Mouse (Mus musculus) intestine, embryonic 14.5 days (tissue): ENCODE measurements around the gene Sept3. TPM values are rescaled to one million over a fixed set of nuclear protein-coding genes. Genes with fewer than 3 reads are reported as not detected.
A peak's percentile ranks its signal among the peaks of the same experiment; 100 is the strongest.

Experiments used
- ATAC-seq: fragments of 200-750 bp; cut with Nextera tagmentation; replicated peaks from 2 replicates; pipeline ENCODE4 v1.8.0; 2017; ENCODE audit warnings: low read depth, moderate number of reproducible peaks, moderate TSS enrichment, moderate library complexity; ENCODE audit not compliant: low FRiP score, low TSS enrichment
- DNase-seq: peaks from one replicate; pipeline ENCODE4 v3.0.0-alpha.2; 2018; ENCODE audit warnings: low spot score
- H3K27ac ChIP-seq: fragments of 300-500 bp; sonication (generic); 2 replicates; pipeline ENCODE4 v1.5.1; 2014; ENCODE audit warnings: low read depth, mild to moderate bottlenecking, control low read depth
- H3K27me3 ChIP-seq: fragments of 300-500 bp; sonication (generic); replicated peaks from 2 replicates; pipeline ENCODE4 v1.6.1; 2014; ENCODE audit warnings: low read length, control low read depth; ENCODE audit not compliant: control insufficient read depth, insufficient read depth
- H3K36me3 ChIP-seq: fragments of 300-500 bp; sonication (generic); 2 replicates; pipeline ENCODE4 v1.6.1; 2014; ENCODE audit warnings: low read length, control low read depth; ENCODE audit not compliant: control insufficient read depth, insufficient read depth
- H3K4me1 ChIP-seq: fragments of 300-500 bp; sonication (generic); replicated peaks from 2 replicates; pipeline ENCODE4 v1.6.1; 2014; ENCODE audit warnings: low read length, control low read depth, mixed read lengths; ENCODE audit not compliant: control insufficient read depth, insufficient read depth
- H3K4me2 ChIP-seq: fragments of 300-500 bp; sonication (generic); 2 replicates; pipeline ENCODE4 v1.6.1; 2014; ENCODE audit warnings: low read length
- H3K4me3 ChIP-seq: fragments of 300-500 bp; sonication (generic); 2 replicates; pipeline ENCODE4 v1.5.1; 2014; ENCODE audit warnings: low read depth, low read length, control low read depth, mixed read lengths
- H3K9ac ChIP-seq: fragments of 300-500 bp; sonication (generic); 2 replicates; pipeline ENCODE4 v1.6.1; 2014; ENCODE audit warnings: mild to moderate bottlenecking, low read length
- H3K9me3 ChIP-seq: fragments of 300-500 bp; sonication (generic); 2 replicates; pipeline ENCODE4 v1.6.1; 2016; ENCODE audit warnings: low read length, control low read depth; ENCODE audit not compliant: control insufficient read depth
- WGBS: fragments of 180-500 bp; shearing (Covaris S2); extraction: QIAGEN DNeasy Blood & Tissue Kit; methylation state at CpG from one replicate; pipeline ENCODE4 v1.1.7; 2014; 5-methylcytosine and 5-hydroxymethylcytosine counted together
- polyA plus RNA-seq: library from polyadenylated mRNA; unstranded; fragments of >200 nt; fragmentation: Nextera tagmentation; extraction: Ambion mirVana; gene quantifications from 2 replicates; pipeline ENCODE4 v1.2.1, GENCODE M21; 2014

The Sept3 gene
- polyA plus RNA-seq, 1 experiment from 2014 or later = 18.3 TPM

DNA sequence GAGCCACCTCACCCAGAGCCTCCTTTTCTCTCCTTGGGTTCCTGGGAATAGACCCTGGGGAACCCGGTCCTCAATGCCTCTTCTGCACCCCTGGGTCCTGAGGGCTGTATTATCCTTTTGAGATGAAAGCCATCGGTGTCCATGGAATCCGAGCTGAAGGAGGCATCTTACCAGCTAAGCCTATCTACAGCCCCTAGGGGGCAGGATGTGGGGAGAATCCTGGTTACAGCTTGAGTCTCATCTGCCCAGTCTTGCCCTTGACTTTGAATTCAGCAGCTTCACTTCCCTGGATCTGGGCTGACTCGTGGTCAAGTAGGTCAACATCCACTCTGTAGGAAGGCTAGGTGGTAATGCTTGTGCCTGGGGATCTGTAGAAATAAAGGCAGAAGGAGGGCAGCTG, 19.4 kb upstream of the Sept3 start:
- Histone ChIP-seq H3K27me3 (no peaks in the 10 kb centered on the region), H3K4me1 (no peaks in the 10 kb centered on the region; the same call in 1 of the 2 replicates), H3K9ac (no peak overlapping the region), H3K4me2 (no peak overlapping the region), H3K36me3 (no peaks in the 10 kb centered on the region), H3K27ac (no peak overlapping the region), H3K9me3 (no peaks in the 10 kb centered on the region), H3K4me3 (no peak overlapping the region)
- DNase-seq (no peak), ATAC-seq (no peak)
- WGBS = 52% methylated on average over 4 of the region's 4 CpGs

DNA sequence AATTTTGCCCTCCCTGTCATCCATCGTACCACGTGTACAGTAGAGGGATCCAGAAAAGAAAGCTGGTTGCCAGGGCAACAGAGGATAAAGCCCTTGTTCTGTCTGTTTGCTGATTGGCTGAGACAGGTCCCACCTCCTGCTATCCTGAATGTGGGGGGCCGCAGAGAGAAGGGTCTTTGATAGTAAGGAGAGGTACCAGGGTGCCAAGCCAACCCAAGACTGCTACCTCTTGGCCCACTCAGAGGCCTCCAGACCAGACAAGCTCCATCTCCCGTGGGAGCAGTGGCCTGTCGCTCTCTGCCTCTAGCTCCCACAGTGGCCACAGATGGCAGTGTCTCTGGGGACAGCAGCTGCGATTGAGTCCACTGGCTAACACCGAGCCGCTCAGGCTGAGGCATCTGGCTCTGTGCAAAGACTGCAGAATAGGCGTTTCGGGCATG, 18.7 kb upstream of the Sept3 start:
- Histone ChIP-seq H3K27me3 (no peaks in the 10 kb centered on the region), H3K9ac (no peak overlapping the region), H3K36me3 (no peaks in the 10 kb centered on the region), H3K4me1 (no peaks in the 10 kb centered on the region; the same call in 1 of the 2 replicates), H3K4me2 (no peak overlapping the region), H3K27ac (no peak overlapping the region), H3K4me3 (no peak overlapping the region), H3K9me3 (no peaks in the 10 kb centered on the region)
- WGBS = 25% methylated on average over 10 of the region's 10 CpGs
- ATAC-seq (no peak), DNase-seq (no peak)

DNA sequence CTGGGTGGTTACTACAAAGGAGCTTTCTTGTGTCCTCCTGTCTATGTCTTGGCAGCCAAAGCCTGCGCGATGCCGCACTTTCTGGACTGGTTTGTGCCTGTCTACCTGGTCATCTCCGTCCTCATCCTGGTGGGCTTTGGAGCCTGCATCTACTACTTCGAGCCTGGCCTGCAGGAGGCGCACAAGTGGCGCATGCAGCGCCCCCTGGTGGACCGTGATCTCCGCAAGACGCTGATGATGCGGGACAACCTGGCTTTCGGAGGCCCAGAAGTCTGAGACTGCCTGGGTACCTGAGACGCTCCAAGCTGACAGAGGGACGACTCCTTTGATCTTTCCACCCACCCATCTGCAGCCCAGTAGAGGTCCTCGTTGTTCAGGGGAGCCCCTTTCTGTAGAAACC, 15.2 kb upstream of the Sept3 start:
- WGBS = 16% methylated on average over 16 of the region's 16 CpGs
- H3K27me3 ChIP-seq = no peaks in the 10 kb centered on the region
- no peak overlapping the region for H3K27ac ChIP-seq
- no peaks in the 10 kb centered on the region; the same call in 1 of the 2 replicates for H3K4me1 ChIP-seq
- H3K4me2 ChIP-seq = no peak overlapping the region
- H3K4me3 ChIP-seq = no peak overlapping the region
- no peak for ATAC-seq
- DNase-seq = peak; percentile 80
- H3K9me3 ChIP-seq = no peaks in the 10 kb centered on the region
- H3K9ac ChIP-seq = no peak overlapping the region
- H3K36me3 ChIP-seq = no peaks in the 10 kb centered on the region

DNA sequence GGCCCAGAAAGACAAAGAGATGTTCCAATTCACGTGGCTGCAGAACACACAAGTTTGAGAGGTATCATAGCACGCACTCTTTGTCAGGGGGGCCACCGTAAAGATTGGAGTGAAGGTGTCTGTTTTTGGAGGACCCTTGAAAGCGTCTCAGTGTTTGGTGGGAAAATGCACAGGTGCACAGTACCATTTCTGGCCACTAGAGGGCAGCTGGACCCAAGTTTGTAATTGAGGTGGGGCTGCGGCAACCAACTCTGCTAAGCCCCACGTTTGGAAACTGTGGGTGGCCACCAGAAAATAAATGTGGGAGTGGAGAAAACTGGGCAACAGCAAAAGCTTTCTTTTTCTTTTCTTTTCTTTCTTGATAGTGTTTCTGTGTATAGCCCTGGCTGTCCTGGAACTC, 8.3 kb upstream of the Sept3 start:
- ATAC-seq (no peak), DNase-seq (peak; percentile 93)
- Histone ChIP-seq H3K36me3 (no peaks in the 10 kb centered on the region), H3K4me2 (no peak overlapping the region), H3K4me1 (no peaks in the 10 kb centered on the region), H3K27ac (no peak overlapping the region), H3K9me3 (no peaks in the 10 kb centered on the region), H3K9ac (no peak overlapping the region), H3K4me3 (no peak overlapping the region), H3K27me3 (no peaks in the 10 kb centered on the region)
- 13% methylated on average over 6 of the region's 6 CpGs for WGBS

DNA sequence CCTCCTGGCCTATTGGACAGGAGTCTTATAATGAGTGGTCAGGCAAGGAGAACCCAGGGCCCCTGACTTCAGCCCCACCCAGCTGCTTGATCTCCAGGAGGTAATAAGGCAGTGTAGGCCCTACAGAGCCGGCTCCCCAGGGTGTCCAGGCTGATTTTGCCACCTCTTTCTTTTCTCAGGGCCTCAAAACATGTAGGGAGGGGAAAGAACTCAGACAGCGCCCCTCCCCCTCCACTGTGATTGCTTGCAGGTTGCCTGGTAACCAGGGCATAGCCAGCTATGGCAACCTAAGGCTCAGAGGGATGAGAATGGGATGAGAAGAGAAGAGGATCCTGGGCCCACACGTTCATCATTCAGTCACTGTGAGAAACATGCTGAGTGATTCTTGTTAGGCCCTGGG, 6.5 kb upstream of the Sept3 start:
- Histone ChIP-seq H3K36me3 (no peaks in the 10 kb centered on the region), H3K27me3 (0 out of 2 replicates have a peak, but pooled peaks cover 3% of the 10 kb centered on the region), H3K27ac (no peak overlapping the region), H3K9me3 (no peaks in the 10 kb centered on the region), H3K4me2 (no peak overlapping the region), H3K9ac (no peak overlapping the region), H3K4me1 (no peaks in the 10 kb centered on the region), H3K4me3 (no peak overlapping the region)
- ATAC-seq = no peak
- WGBS = 28% methylated on average over 3 of the region's 3 CpGs
- DNase-seq = no peak

DNA sequence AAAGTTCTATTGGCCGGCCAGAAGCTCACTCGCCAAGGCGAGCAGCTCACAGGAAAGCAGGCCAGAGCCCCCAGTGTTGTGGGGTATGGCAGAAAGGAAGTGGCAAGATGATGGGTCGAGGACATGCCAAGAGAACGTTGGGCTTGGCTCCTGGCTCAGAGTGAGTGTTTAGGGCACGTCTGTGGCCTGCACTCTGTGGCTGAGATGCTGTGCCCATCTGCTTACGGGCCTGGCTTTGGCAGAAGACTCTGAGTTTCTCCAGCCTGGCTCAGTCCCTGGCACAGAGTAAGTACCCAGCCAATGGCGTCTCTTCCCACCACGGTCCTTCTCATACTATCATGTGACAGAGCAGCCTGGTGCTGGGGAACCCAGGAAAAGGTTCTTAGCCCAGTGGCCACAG, 5.9 kb upstream of the Sept3 start:
- Histone ChIP-seq H3K4me3 (no peak overlapping the region), H3K9ac (no peak overlapping the region), H3K9me3 (no peaks in the 10 kb centered on the region), H3K36me3 (no peaks in the 10 kb centered on the region), H3K4me1 (no peaks in the 10 kb centered on the region), H3K27ac (no peak overlapping the region), H3K4me2 (no peak overlapping the region), H3K27me3 (peaks cover 9% of the 10 kb centered on the region)
- DNase-seq (no peak), ATAC-seq (no peak)
- WGBS = 85% methylated on average over 9 of the region's 9 CpGs

DNA sequence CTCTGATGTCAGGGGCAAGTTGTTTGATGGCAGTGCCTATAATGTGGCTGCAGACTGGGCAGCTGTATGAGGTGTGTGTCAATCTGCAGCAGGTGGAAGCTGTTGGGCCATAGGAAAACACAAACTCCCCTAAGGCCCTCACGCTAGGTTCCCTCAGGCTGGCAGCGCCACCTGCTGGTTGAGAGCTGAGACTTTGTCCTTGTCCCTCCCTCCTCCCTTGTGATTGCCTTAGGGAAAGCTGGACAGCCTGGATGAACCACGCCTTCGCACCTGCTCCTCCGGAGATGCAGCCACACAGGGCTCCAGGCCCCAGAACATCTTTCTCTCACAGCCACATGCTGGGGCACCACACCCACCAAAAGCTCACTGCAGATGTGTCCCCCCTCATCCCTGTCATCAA, 3.5 kb upstream of the Sept3 start:
- Histone ChIP-seq H3K9me3 (no peaks in the 10 kb centered on the region), H3K9ac (no peak overlapping the region), H3K4me3 (no peak overlapping the region), H3K27me3 (peaks cover 29% of the 10 kb centered on the region), H3K4me2 (no peak overlapping the region), H3K4me1 (peaks cover 3% of the 10 kb centered on the region; the same call in 1 of the 2 replicates), H3K36me3 (no peaks in the 10 kb centered on the region), H3K27ac (no peak overlapping the region)
- DNase-seq (peak; percentile 85), ATAC-seq (peak; percentile 28; the same call in 1 of the 2 replicates)
- 11% methylated on average over 5 of the region's 5 CpGs for WGBS

DNA sequence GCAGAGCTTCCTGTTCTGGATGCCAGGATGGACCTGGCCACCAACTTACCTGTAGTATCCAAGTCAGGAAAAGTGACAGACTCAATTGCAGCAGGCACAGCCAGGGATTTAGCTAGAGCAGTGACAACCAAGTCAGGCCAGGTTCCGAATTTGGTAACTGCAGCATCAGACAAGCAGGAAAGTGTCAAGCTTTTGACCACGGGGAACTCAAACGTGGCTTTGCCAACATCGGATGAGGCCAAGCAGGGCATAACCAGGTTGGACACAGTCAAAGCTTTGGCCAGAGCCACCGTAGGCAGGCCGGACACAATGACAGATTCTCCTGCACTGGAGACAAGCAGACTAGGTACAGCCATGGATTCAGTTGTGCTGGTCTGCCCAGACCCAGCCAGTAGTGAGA, 2.4 kb upstream of the Sept3 start:
- H3K4me3 ChIP-seq = no peak overlapping the region
- H3K27me3 ChIP-seq = peaks cover 29% of the 10 kb centered on the region
- H3K4me1 ChIP-seq = peaks cover 4% of the 10 kb centered on the region; the same call in 1 of the 2 replicates
- H3K9ac ChIP-seq = no peak overlapping the region
- no peak for DNase-seq
- 86% methylated on average over 6 of the region's 6 CpGs for WGBS
- H3K27ac ChIP-seq = no peak overlapping the region
- H3K4me2 ChIP-seq = no peak overlapping the region
- no peak for ATAC-seq
- no peaks in the 10 kb centered on the region for H3K36me3 ChIP-seq
- no peaks in the 10 kb centered on the region for H3K9me3 ChIP-seq
